Mouse (Mus musculus) hindbrain, embryonic 16.5 days (tissue): ENCODE measurements around the gene Sys1. TPM values are rescaled to one million over a fixed set of nuclear protein-coding genes. Genes with fewer than 3 reads are reported as not detected.

Source experiments
- ATAC-seq: fragments of 200-750 bp; cut with Nextera tagmentation; 2 replicates; pipeline ENCODE4 v1.8.0; 2017; ENCODE audit warnings: moderate TSS enrichment, moderate library complexity
- H3K27ac ChIP-seq: fragments of 300-500 bp; sonication (generic); 2 replicates; pipeline ENCODE4 v1.5.1; 2014; ENCODE audit warnings: low read depth, mild to moderate bottlenecking, control low read depth, low read length, moderate library complexity
- H3K27me3 ChIP-seq: fragments of 300-500 bp; sonication (generic); replicated peaks from 2 replicates; pipeline ENCODE4 v1.6.1; 2014; ENCODE audit warnings: low read length; ENCODE audit not compliant: control insufficient read depth, insufficient read depth
- H3K36me3 ChIP-seq: fragments of 300-500 bp; sonication (generic); 2 replicates; pipeline ENCODE4 v1.6.1; 2014; ENCODE audit warnings: mild to moderate bottlenecking, low read length, moderate library complexity, mixed read lengths; ENCODE audit not compliant: control insufficient read depth, insufficient read depth
- H3K4me1 ChIP-seq: fragments of 300-500 bp; sonication (generic); 2 replicates; pipeline ENCODE4 v1.6.1; 2014; ENCODE audit warnings: low read depth, low read length; ENCODE audit not compliant: control insufficient read depth, insufficient read depth
- H3K4me2 ChIP-seq: fragments of 300-500 bp; sonication (generic); 2 replicates; pipeline ENCODE4 v1.6.1; 2014; ENCODE audit warnings: mild to moderate bottlenecking, low read length, control low read depth, moderate library complexity
- H3K4me3 ChIP-seq: fragments of 300-500 bp; sonication (generic); 2 replicates; pipeline ENCODE4 v1.5.1; 2014; ENCODE audit warnings: mild to moderate bottlenecking, low read length, control low read depth, moderate library complexity
- H3K9ac ChIP-seq: fragments of 300-500 bp; sonication (generic); 2 replicates; pipeline ENCODE4 v1.6.1; 2014; ENCODE audit warnings: low read depth, mild to moderate bottlenecking, control low read depth, low read length, moderate library complexity
- H3K9me3 ChIP-seq: fragments of 300-500 bp; sonication (generic); 2 replicates; pipeline ENCODE4 v1.6.1; 2014; ENCODE audit warnings: mild to moderate bottlenecking, low read length, moderate library complexity; ENCODE audit not compliant: control insufficient read depth
- WGBS: fragments of 180-500 bp; shearing (Covaris S2); extraction: QIAGEN DNeasy Blood & Tissue Kit; methylation state at CpG from one replicate; pipeline ENCODE4 v1.1.7; 2014; 5-methylcytosine and 5-hydroxymethylcytosine counted together
- polyA plus RNA-seq: library from polyadenylated mRNA; unstranded; fragments of >200 nt; fragmentation: Nextera tagmentation; extraction: Ambion mirVana; gene quantifications from 2 replicates; pipeline ENCODE4 v1.2.1, GENCODE M21; 2015

Gene Sys1
- polyA plus RNA-seq, 1 experiment from 2014 or later, result 89.7 TPM

DNA sequence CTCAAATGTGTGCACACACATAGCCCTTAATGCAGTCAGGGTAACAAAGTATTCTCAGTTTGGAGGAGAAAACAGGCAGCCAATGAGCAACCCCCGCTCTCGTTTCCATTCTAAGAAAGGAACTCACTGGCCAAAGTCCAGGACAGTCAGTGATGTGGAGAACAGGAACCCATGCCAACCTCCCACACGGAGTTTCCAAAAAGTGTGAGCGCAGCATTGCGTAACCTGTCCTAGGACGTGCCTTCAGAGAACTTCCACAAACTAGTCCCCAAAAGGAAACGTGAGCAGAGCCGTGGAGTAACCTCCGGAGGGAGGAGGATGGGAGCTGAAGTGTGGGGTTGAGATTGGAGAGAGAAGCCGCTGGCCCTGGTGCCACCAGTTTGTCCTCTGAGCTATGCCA is 1.9 kb upstream of the Sys1 start:
- no peak overlapping the region for H3K4me2 ChIP-seq
- ATAC-seq, result no peak
- no peaks in the 10 kb centered on the region for H3K9me3 ChIP-seq
- no peak overlapping the region for H3K4me3 ChIP-seq
- H3K9ac ChIP-seq, result no peak overlapping the region
- WGBS, result 79% methylated on average over 10 of the region's 10 CpGs
- no peaks in the 10 kb centered on the region for H3K36me3 ChIP-seq
- H3K27ac ChIP-seq, result no peak overlapping the region
- H3K27me3 ChIP-seq, result no peaks in the 10 kb centered on the region
- peaks cover 3% of the 10 kb centered on the region; the same call in 1 of the 2 replicates for H3K4me1 ChIP-seq

DNA sequence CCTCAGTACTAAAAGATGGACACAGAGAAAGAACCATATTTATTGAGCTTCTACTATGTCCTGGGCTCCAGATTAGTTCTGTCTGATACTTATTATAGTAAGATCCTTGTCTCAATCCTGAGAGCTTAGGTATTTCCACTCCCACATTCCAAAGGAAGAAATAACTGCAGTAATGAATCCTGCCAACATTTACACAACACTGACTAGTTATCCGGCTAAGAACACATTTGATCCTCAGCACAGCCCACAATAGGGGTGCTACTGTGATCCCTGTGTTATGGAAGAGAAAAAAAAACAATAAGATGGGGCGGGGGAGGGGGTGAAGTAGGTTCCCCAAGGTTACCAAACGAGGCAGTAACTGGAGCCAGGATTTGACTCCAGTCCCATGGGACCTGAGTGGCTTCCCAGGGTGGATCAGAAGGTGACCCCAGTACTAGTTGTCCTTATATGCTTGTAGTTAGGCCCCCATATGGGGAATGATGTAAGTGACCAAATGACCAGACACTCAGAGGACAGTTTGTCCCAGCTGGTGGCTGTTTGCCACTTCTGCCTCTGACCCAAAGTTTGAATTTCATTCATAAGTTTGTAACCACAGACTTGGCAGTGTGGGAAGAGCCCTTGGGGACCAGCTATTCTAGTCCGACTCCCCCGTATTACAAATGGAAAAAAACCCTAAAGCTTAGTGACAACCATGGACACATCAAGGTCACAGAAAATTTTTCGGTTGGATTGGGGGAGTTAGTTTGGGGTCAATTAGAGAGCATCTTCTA is 1.2 kb upstream of the Sys1 start:
- ATAC-seq, result no peak
- 77% methylated on average over 6 of the region's 6 CpGs for WGBS
- Histone ChIP-seq H3K27me3 (no peaks in the 10 kb centered on the region), H3K27ac (no peak overlapping the region), H3K9ac (no peak overlapping the region), H3K4me2 (no peak overlapping the region), H3K4me3 (no peak overlapping the region), H3K9me3 (no peaks in the 10 kb centered on the region), H3K36me3 (no peaks in the 10 kb centered on the region), H3K4me1 (peaks cover 3% of the 10 kb centered on the region; the same call in 1 of the 2 replicates)

DNA sequence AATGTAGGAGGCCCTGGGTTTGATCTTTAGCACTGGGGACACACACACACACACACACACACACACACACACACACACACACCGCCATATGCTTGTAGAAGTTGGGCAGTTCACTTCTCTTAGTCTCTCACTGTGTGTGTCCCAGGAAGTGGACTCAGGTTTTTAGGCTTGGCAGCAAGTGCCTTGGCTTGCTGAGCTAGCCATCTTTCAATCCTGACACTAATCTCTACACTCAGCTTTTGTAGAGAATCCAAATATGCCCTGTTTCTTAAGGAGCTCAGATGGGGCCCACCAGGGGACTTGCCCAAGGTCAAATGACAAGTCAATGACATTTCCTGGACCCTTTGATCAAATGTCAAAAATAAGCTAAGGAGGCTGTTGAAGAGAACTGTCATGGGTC is 351 bp upstream of the Sys1 start:
- H3K9me3 ChIP-seq, result no peaks in the 10 kb centered on the region
- no peak overlapping the region for H3K4me2 ChIP-seq
- peaks cover 3% of the 10 kb centered on the region; the same call in 1 of the 2 replicates for H3K4me1 ChIP-seq
- 82% methylated on average over 1 of the region's 1 CpGs for WGBS
- no peak overlapping the region for H3K4me3 ChIP-seq
- no peak overlapping the region for H3K27ac ChIP-seq
- ATAC-seq, result no peak
- no peaks in the 10 kb centered on the region for H3K27me3 ChIP-seq
- no peaks in the 10 kb centered on the region for H3K36me3 ChIP-seq
- 0 out of 2 replicates have a peak overlapping the region, but pooled peaks have one; percentile 40 for H3K9ac ChIP-seq

DNA sequence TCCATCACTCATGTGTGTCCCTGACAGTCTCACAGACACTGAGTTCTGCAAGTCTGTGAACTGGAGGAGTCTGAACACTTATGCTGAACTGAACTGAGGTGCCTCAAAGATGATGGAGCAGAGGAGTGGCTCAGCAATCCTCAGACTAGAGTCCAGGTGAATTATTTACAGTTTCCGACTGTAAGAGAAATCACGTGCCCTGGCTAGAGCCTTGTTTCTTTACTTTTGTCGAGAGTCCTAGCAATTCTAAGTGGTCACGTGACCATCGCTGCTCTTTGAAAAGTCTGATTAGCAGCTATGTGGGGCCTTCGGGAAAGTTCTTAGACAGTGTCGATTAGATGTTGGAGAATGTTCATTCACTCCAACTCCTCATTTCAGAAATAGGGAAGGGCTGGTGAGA is 1.2 kb downstream of the Sys1 start:
- 61% methylated on average over 7 of the region's 7 CpGs for WGBS
- H3K9me3 ChIP-seq, result no peaks in the 10 kb centered on the region
- ATAC-seq, result no peak
- H3K27me3 ChIP-seq, result no peaks in the 10 kb centered on the region
- H3K4me1 ChIP-seq, result peaks cover 14% of the 10 kb centered on the region
- H3K4me2 ChIP-seq, result no peak overlapping the region
- H3K9ac ChIP-seq, result no peak overlapping the region
- no peak overlapping the region for H3K4me3 ChIP-seq
- H3K36me3 ChIP-seq, result 0 out of 2 replicates have a peak, but pooled peaks cover under 1% of the 10 kb centered on the region
- H3K27ac ChIP-seq, result no peak overlapping the region

DNA sequence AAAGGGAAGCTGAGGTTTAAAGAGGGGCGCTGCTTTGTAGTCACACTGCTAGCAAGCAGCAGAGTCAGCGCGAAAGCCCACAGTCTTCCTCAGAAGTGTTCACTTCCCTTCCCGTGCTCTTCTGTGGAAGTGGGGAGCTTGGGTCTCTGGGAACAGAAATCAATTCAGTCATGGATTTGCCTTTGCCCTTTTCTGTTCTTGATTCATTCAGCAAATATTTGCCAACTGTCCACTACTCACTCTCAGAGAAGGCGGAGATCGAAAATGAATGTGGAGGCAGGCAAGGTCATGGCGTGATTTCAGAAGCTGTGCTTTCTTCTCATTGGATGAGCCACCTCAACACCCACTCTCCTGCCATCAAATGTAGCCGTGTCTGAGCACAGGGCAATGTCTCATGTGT is 1.8 kb downstream of the Sys1 start:
- Histone ChIP-seq H3K9me3 (no peaks in the 10 kb centered on the region), H3K27ac (no peak overlapping the region), H3K4me2 (no peak overlapping the region), H3K9ac (no peak overlapping the region), H3K27me3 (no peaks in the 10 kb centered on the region), H3K4me3 (no peak overlapping the region), H3K36me3 (0 out of 2 replicates have a peak, but pooled peaks cover 4% of the 10 kb centered on the region), H3K4me1 (peaks cover 14% of the 10 kb centered on the region)
- ATAC-seq, result no peak
- 90% methylated on average over 8 of the region's 8 CpGs for WGBS

DNA sequence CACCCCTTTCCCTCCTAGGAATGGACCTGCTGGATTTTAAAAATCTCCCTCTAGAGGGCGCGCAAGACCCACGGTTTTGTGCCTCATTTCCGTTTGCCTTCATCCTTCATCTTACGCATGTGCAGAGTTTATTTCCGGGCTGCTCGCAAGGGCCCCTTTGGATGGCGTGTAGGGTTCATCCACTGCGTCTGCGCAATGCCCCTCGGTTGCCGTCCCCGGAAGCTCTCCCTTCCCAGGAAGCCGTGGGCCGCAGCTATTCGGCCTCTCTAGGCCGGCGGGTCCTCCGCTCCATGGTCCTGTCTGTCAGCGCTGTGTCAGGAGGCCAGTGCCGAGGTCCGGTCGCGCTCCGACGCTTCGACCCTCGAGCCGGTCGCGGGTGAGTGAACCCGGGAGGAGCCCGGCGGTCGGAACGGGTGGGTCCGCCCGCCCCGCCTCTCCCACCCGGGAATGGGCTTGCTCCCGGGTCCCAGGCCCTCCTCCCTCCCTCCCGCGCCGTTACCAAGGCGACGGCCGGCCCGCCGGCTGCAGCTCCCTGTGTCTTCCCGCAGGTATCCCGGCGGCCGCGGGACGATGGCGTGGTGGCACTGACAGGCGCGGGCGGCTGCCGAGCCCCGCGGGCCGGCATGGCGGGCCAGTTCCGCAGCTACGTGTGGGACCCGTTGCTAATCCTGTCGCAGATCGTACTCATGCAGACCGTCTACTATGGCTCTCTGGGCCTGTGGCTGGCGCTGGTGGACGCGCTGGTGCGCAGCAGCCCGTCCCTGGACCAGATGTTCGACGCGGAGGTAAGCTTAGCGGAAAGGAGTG is 4.2 kb downstream of the Sys1 start, which contains the start of gene Gm20458:
Gm20458 (plus strand) TSS at position 223 of the 807 bp plus-strand sequence.
- H3K9ac ChIP-seq, result peak within 1 kb of the TSS; percentile 83
- H3K4me1 ChIP-seq, result peaks cover 14% of the 10 kb centered on the region
- peak within 1 kb of the TSS; percentile 73 for H3K4me3 ChIP-seq
- H3K27ac ChIP-seq, result peak within 1 kb of the TSS; percentile 93
- peaks cover 14% of the 10 kb centered on the region for H3K36me3 ChIP-seq
- peak; percentile 99 for ATAC-seq
- peak within 1 kb of the TSS; percentile 69 for H3K4me2 ChIP-seq
- H3K27me3 ChIP-seq, result no peaks in the 10 kb centered on the region
- under 1% methylated on average over 77 of the region's 79 CpGs for WGBS
- H3K9me3 ChIP-seq, result no peaks in the 10 kb centered on the region

DNA sequence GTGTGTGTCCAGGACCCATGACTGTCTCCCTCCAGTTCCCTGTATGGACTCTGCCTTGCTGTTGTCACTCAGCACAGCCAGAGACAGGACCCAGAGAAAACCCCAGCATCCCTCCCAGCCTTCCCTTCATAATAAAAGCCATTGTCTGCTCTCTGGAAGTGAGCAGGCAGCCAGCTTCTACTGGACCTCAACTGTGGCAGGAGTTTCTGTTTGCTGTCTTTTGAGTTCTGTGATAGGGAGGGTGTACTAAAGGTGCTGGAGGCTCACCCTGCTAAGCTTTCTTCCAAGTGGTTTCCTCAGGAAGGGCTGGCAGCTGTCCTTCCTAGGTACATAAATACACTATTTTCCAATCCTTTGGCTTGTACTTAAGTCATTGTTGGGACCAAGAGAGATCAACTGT is 8.4 kb downstream of the Sys1 start:
- Histone ChIP-seq H3K9ac (no peak overlapping the region), H3K36me3 (peaks cover 25% of the 10 kb centered on the region), H3K27me3 (no peaks in the 10 kb centered on the region), H3K9me3 (no peaks in the 10 kb centered on the region), H3K4me3 (no peak overlapping the region), H3K27ac (no peak overlapping the region), H3K4me1 (peaks cover 11% of the 10 kb centered on the region), H3K4me2 (no peak overlapping the region)
- no peak for ATAC-seq

DNA sequence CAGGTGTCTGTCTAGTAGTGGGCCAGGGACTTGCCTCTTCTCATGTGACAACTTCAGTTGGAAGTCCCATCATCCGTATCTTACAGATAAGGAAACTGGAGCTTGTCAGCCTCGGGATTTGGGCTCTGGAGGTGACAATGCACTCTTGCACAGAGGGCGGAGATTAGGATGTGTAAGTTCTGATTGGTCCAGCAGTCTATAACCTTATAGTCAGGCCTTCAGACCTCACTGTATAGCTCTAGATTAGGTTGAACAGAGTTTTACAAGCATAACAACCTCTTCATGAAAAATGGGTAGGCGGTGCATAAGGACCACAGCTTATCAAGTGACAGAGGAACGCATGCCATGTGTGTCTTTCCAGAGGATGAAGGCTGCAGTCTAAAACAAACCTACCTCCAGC is 10.0 kb downstream of the Sys1 start:
- WGBS, result 81% methylated on average over 5 of the region's 5 CpGs
- Histone ChIP-seq H3K9me3 (no peaks in the 10 kb centered on the region), H3K36me3 (peaks cover 27% of the 10 kb centered on the region), H3K4me3 (no peak overlapping the region), H3K27me3 (no peaks in the 10 kb centered on the region), H3K9ac (no peak overlapping the region), H3K4me2 (no peak overlapping the region), H3K27ac (no peak overlapping the region), H3K4me1 (peaks cover 9% of the 10 kb centered on the region)
- no peak for ATAC-seq

DNA sequence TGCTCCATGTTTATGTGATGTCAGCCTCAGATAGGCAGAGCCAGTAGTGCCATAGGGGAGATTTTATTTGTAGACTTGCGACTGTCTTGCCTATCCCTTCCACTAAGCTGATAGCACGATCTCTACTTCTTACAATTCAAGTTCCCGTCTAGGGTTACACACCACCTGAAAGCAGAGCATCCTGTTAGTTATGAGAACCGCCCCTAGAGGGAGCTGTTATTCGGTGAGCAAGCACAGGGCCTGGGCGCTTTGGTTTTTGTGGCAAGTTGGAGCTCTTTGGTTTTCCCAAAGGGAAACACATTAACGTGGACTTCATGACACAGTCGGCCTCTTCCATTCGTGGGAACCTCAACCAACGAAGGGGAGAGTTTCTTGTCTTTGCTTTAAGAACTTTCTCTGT is 13.5 kb downstream of the Sys1 start:
- ATAC-seq, result no peak
- Histone ChIP-seq H3K27me3 (no peaks in the 10 kb centered on the region), H3K36me3 (peaks cover 28% of the 10 kb centered on the region), H3K9ac (no peak overlapping the region), H3K4me1 (no peaks in the 10 kb centered on the region), H3K4me3 (no peak overlapping the region), H3K4me2 (no peak overlapping the region), H3K27ac (no peak overlapping the region), H3K9me3 (no peaks in the 10 kb centered on the region)
- 24% methylated on average over 10 of the region's 10 CpGs for WGBS
